Mouse (Mus musculus) heart, postnatal 14 days (tissue): ENCODE measurements around the gene Kif15. TPM values are rescaled to one million over a fixed set of nuclear protein-coding genes. Genes with fewer than 3 reads are reported as not detected.

ENCODE experiments used
- DNase-seq, 2 experiments: peaks; one replicate each; pipeline ENCODE4 v3.0.0; 2021 to 2022
- intact Hi-C: fragments of 180-260 bp; cut with DNase I; formaldehyde crosslinking; loops from one replicate; pipeline ENCODE4 v1.15.1; 2025
- total RNA-seq, 2 experiments: library from RNA; stranded (reverse); gene quantifications; 2 replicates each; pipeline ENCODE4 v1.2.3; 2021

The Kif15 gene
- total RNA-seq, 2 experiments from 2014 or later = 2.9 to 4.1 TPM

- no peak for DNase-seq
- intact Hi-C loops = no loop called here
Measured at GRCm38 (mm10) chr9:123060172-123060571, 109.3 kb downstream of the Kif15 start.

Other genes starting within 250 kb of the Kif15 start
- not detected for gene Topaz1, start 203.7 kb upstream of the Kif15 start, total RNA-seq
- gene Tcaim, start 145.5 kb upstream of the Kif15 start, total RNA-seq = 10 to 100 TPM; 34.8 to 35.2 TPM
- gene Gm35549, start 107.0 kb upstream of the Kif15 start, total RNA-seq = not detected
- 100 to 1,000 TPM; 109 to 113 TPM for gene Zfp445, start 85.0 kb upstream of the Kif15 start, total RNA-seq
- gene Zkscan7, start 65.4 kb upstream of the Kif15 start, total RNA-seq = 1 to 10 TPM; 4.8 to 5.0 TPM
- 1 to 10 TPM; 3.0 to 3.1 TPM for gene Zfp105, start 28.0 kb upstream of the Kif15 start, total RNA-seq
- 10 to 100 TPM; 18.4 to 19.2 TPM for gene 1110059G10Rik, start within 50 bp of the Kif15 start, total RNA-seq
- gene Tmem42, start 70.3 kb downstream of the Kif15 start, total RNA-seq = 10 to 100 TPM; 11.6 to 13.4 TPM
- gene Tgm4, start 83.7 kb downstream of the Kif15 start, total RNA-seq = not detected
- 10 to 100 TPM; 43.2 to 45.0 TPM for gene Zdhhc3, start 162.2 kb downstream of the Kif15 start, total RNA-seq
- gene Exosc7, start 162.2 kb downstream of the Kif15 start, total RNA-seq = 10 to 100 TPM; 25.5 to 30.8 TPM
- 10 to 100 TPM; 62.4 to 67.9 TPM for gene Clec3b, start 199.9 kb downstream of the Kif15 start, total RNA-seq